Comparison of ENCODE assay signal across 8 mouse cellular contexts in the genomic region with DNA sequence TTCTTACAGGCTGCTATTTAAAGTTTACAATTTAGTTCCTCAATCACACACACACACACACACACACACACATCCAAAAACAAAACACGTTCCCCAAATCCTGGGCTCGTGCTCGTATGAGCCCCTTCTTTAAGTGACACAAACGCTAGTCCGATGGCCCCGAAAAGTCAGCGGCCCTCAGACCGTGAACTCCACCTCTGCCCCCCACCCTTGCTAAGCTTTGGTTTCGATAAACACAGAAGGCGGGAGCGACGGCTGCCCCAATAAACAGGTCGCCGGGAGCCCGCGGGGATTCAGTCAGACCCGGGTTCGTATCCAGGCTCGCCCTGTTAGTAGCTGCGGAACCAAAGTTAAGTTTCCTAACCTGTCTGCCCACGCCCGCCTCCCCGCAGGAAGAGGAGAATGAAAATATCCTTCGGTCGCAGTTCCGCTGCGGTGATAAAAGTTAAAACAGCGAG. TPM values are rescaled to one million over a fixed set of nuclear protein-coding genes. Genes with fewer than 3 reads are reported as not detected.
A peak's percentile ranks its signal among the peaks of the same experiment; 100 is the strongest.
DNase-seq lines count a peak whose midpoint lies in the region; ATAC-seq and TF ChIP-seq lines count a peak whose summit lies in the region.

No protein-coding gene starts in this region.

- H3K4me2 ChIP-seq in limb, embryonic 14.5 days (replicated peaks; ENCODE audit: low read depth, low read length, severe bottlenecking), result peak overlapping the region; percentile 66
- peak overlapping the region; percentile 64 for H3K4me2 ChIP-seq in midbrain, embryonic 15.5 days

- 0 out of 2 replicates have a peak, but pooled peaks cover 2% of the 10 kb centered on the region for H3K4me1 ChIP-seq in limb, embryonic 14.5 days (ENCODE audit: control insufficient read depth, insufficient read depth, low read length)
- peaks cover 17% of the 10 kb centered on the region for H3K4me1 ChIP-seq in midbrain, embryonic 15.5 days

- WGBS in limb, embryonic 14.5 days, result under 1% methylated on average over 28 of the region's 28 CpGs
- under 1% methylated on average over 28 of the region's 28 CpGs for WGBS in midbrain, embryonic 15.5 days

- no peaks in the 10 kb centered on the region for H3K27me3 ChIP-seq in limb, embryonic 14.5 days (ENCODE audit: control insufficient read depth, insufficient read depth, low read length)
- H3K27me3 ChIP-seq in midbrain, embryonic 15.5 days (replicated peaks), result no peaks in the 10 kb centered on the region

- peak overlapping the region; percentile 84 for H3K27ac ChIP-seq in limb, embryonic 14.5 days (replicated peaks; ENCODE audit: low read depth, low read length)
- peak overlapping the region; percentile 80 for H3K27ac ChIP-seq in midbrain, embryonic 15.5 days

- peaks cover 24% of the 10 kb centered on the region for H3K36me3 ChIP-seq in limb, embryonic 14.5 days (ENCODE audit: control insufficient read depth, insufficient read depth, low read length)
- H3K36me3 ChIP-seq in midbrain, embryonic 15.5 days (replicated peaks), result 0 out of 2 replicates have a peak, but pooled peaks cover 1% of the 10 kb centered on the region

- no peak; the same call in 1 of the 2 replicates for ATAC-seq in frontal cortex, adult (ENCODE audit: low TSS enrichment)
- ATAC-seq in limb, embryonic 14.5 days (ENCODE audit: low FRiP score, low read depth), result no peak
- ATAC-seq in midbrain, embryonic 15.5 days (replicated peaks), result no peak

- H3K4me3 ChIP-seq in limb, embryonic 14.5 days (replicated peaks; ENCODE audit: low read length), result peak overlapping the region; percentile 93
- peak overlapping the region; percentile 96 for H3K4me3 ChIP-seq in midbrain, embryonic 15.5 days

- TF ChIP-seq POLR2A in limb, embryonic 14.5 days (IDR thresholded peaks at IDR 0.05; ENCODE audit: borderline replicate concordance, extremely low read depth, insufficient read depth, insufficient read length), result no peak

- H3K9ac ChIP-seq in limb, embryonic 14.5 days (ENCODE audit: low read depth, low read length, severe bottlenecking), result peak overlapping the region; percentile 85
- peak overlapping the region; percentile 86 for H3K9ac ChIP-seq in midbrain, embryonic 15.5 days

- DNase-seq in frontal cortex, postnatal 10 days (ENCODE audit: low spot score in 2 of 2), result peak; percentile 17 to 39
- peak; percentile 63 for DNase-seq in embryo, embryonic 10 days (ENCODE audit: low spot score)
- peak; percentile 35 to 57 for DNase-seq in gastrocnemius, postnatal 4 days (ENCODE audit: low spot score in 2 of 2)
- peak; percentile 35 for DNase-seq in kidney, adult 11 months
- peak; percentile 54 for DNase-seq in limb, embryonic 14.5 days (ENCODE audit: low spot score)
- peak; percentile 77 to 86 for DNase-seq in spleen, postnatal 10 days (ENCODE audit: low spot score in 2 of 2)

- H3K9me3 ChIP-seq in limb, embryonic 14.5 days (ENCODE audit: control insufficient read depth, low read length), result no peaks in the 10 kb centered on the region
- no peaks in the 10 kb centered on the region for H3K9me3 ChIP-seq in midbrain, embryonic 15.5 days

RNA-seq across cellular contexts. Expression of gene Rfwd3, which starts 0.6 kb away (rescaled TPM):
- 10 to 100 TPM; 18.6 to 18.7 TPM for total RNA-seq in gastrocnemius, postnatal 4 days (2021)
- 27.6 and 28.3 TPM in 2 replicates for polyA plus RNA-seq in limb, embryonic 14.5 days (2012; rRNA removed)
- polyA plus RNA-seq in limb, embryonic 14.5 days (2014; fragmentation: Nextera tagmentation; extraction: Ambion mirVana), result 39.7 and 44.3 TPM in 2 replicates
- 23.5 and 24.5 TPM in 2 replicates for polyA plus RNA-seq in midbrain, embryonic 15.5 days (2015; fragmentation: Nextera tagmentation; extraction: Ambion mirVana)

RNA-seq across cellular contexts. Expression of gene Mlkl, which starts 38.6 kb away (rescaled TPM):
- 1 to 10 TPM; 2.9 to 3.1 TPM for total RNA-seq in gastrocnemius, postnatal 4 days (2021)
- polyA plus RNA-seq in limb, embryonic 14.5 days (2012; rRNA removed), result 0.46 and 0.59 TPM in 2 replicates
- 1.0 and 1.4 TPM in 2 replicates for polyA plus RNA-seq in limb, embryonic 14.5 days (2014; fragmentation: Nextera tagmentation; extraction: Ambion mirVana)
- 0.37 and 0.57 TPM in 2 replicates for polyA plus RNA-seq in midbrain, embryonic 15.5 days (2015; fragmentation: Nextera tagmentation; extraction: Ambion mirVana)

RNA-seq across cellular contexts. Expression of gene Glg1, which starts 40.4 kb away (rescaled TPM):
- total RNA-seq in gastrocnemius, postnatal 4 days (2021), result 10 to 100 TPM; 90.1 to 92.8 TPM
- polyA plus RNA-seq in limb, embryonic 14.5 days (2012; rRNA removed), result 59.9 and 66.8 TPM in 2 replicates
- 106 and 115 TPM in 2 replicates for polyA plus RNA-seq in limb, embryonic 14.5 days (2014; fragmentation: Nextera tagmentation; extraction: Ambion mirVana)
- polyA plus RNA-seq in midbrain, embryonic 15.5 days (2015; fragmentation: Nextera tagmentation; extraction: Ambion mirVana), result 65.6 and 66.9 TPM in 2 replicates

Comparison
In these comparisons a context has a peak if more than half of its experiments do, and no peak if none do; other contexts are left out.
1. DNase-seq: peak in every context shown above with its lines; median percentile 82 in spleen, postnatal 10 days; 63 in embryo, embryonic 10 days; 54 in limb, embryonic 14.5 days; 46 in gastrocnemius, postnatal 4 days; 35 in kidney, adult 11 months; 28 in frontal cortex, postnatal 10 days.